Mouse (Mus musculus): ENCODE measurements at regions not wholly inside any gene's neighbourhood (a gene's known extent, or its start where the extent isn't known, plus 50 kb on each side); places are given as distances from the start of the nearest gene placed in this dataset.

DNA sequence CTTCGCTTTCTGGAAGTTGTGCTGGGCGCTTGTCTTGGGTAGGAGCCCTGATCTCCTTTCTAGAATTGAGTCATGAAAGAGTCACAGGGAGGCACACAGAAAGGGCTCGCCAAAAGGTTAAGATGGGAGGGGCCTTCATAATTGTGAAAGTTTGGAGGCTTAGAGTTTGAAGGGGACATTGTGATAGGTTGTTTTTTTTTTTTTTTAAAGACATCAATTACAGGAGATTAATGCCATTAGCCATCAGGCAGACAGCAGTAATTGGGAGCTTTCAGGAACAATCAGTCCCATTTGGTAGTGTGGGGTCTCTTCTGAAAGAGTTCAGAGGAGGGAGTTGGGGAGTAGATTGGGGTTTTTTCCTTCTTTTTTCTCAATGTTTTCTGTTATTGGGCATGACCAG, 294.4 kb downstream of the Matn1 start:
- Histone ChIP-seq H3K36me3 (ENCODE audit: control insufficient read depth, insufficient read depth, low read length) (no peaks in the 10 kb centered on the region), H3K9me3 (ENCODE audit: control insufficient read depth, low read length) (no peaks in the 10 kb centered on the region; the same call in 1 of the 2 replicates), H3K4me2 (ENCODE audit: low read depth, low read length, severe bottlenecking) (no peak overlapping the region), H3K9ac (ENCODE audit: low read length) (peak overlapping the region; percentile 40), H3K4me1 (replicated peaks; ENCODE audit: control insufficient read depth, insufficient read depth, low read length) (peaks cover 22% of the 10 kb centered on the region), H3K27ac (ENCODE audit: low read depth, low read length) (peak overlapping the region; percentile 90), H3K27me3 (ENCODE audit: control insufficient read depth, insufficient read depth, low read length) (no peaks in the 10 kb centered on the region), H3K4me3 (ENCODE audit: low read depth, low read length) (no peak overlapping the region)
- WGBS, result 27% methylated on average over 3 of the region's 3 CpGs
- peak; percentile 13; the same call in 1 of the 2 replicates for ATAC-seq (replicated peaks; ENCODE audit: low FRiP score)
- no peak for DNase-seq (ENCODE audit: low spot score)

DNA sequence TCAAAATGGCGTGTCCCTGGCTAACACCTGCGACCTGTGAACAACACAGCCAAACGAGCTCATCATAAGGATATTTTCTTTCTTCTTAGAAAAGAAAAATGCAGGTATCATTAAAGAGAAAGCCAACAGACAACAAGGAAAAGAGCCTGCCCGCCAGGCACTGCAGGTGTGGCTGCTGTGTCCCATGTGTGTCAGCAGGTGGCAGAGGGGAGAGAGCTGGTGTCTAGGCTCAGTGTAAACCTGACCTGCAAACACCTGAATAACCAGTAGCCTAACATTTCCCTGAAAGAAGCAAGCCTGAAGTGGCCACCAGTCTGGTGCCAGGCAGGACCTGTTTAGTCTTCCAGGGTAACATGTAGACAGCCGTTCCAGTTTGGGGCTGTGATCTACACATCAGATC, 294.9 kb downstream of the Matn1 start:
- Histone ChIP-seq H3K27me3 (ENCODE audit: control insufficient read depth, insufficient read depth, low read length) (no peaks in the 10 kb centered on the region), H3K4me1 (replicated peaks; ENCODE audit: control insufficient read depth, insufficient read depth, low read length) (peaks cover 27% of the 10 kb centered on the region)

GRCm38 (mm10) chr4:131240457-131240856, 296.3 kb downstream of the Matn1 start:
- H3K4me3 ChIP-seq (ENCODE audit: low read depth, low read length), result no peak overlapping the region
- 90% methylated on average over 4 of the region's 4 CpGs for WGBS
- H3K9ac ChIP-seq (ENCODE audit: low read length), result no peak overlapping the region
- H3K9me3 ChIP-seq (ENCODE audit: control insufficient read depth, low read length), result no peaks in the 10 kb centered on the region; the same call in 1 of the 2 replicates
- no peak overlapping the region for H3K4me2 ChIP-seq (ENCODE audit: low read depth, low read length, severe bottlenecking)
- H3K27ac ChIP-seq (ENCODE audit: low read depth, low read length), result no peak overlapping the region
- no peaks in the 10 kb centered on the region for H3K27me3 ChIP-seq (ENCODE audit: control insufficient read depth, insufficient read depth, low read length)
- no peaks in the 10 kb centered on the region for H3K36me3 ChIP-seq (ENCODE audit: control insufficient read depth, insufficient read depth, low read length)
- peaks cover 32% of the 10 kb centered on the region for H3K4me1 ChIP-seq (replicated peaks; ENCODE audit: control insufficient read depth, insufficient read depth, low read length)
- DNase-seq (ENCODE audit: low spot score) (no peak), ATAC-seq (replicated peaks; ENCODE audit: low FRiP score) (no peak)

More for the DNA sequence above, 294.9 kb downstream of the Matn1 start:
- 57% methylated on average over 5 of the region's 5 CpGs for WGBS
- Histone ChIP-seq H3K4me3 (ENCODE audit: low read depth, low read length) (no peak overlapping the region), H3K9me3 (ENCODE audit: control insufficient read depth, low read length) (no peaks in the 10 kb centered on the region; the same call in 1 of the 2 replicates), H3K9ac (ENCODE audit: low read length) (peak overlapping the region; percentile 14; the same call in 1 of the 2 replicates), H3K36me3 (ENCODE audit: control insufficient read depth, insufficient read depth, low read length) (no peaks in the 10 kb centered on the region), H3K27ac (ENCODE audit: low read depth, low read length) (peak overlapping the region; percentile 88), H3K4me2 (ENCODE audit: low read depth, low read length, severe bottlenecking) (no peak overlapping the region)
- no peak for ATAC-seq (replicated peaks; ENCODE audit: low FRiP score)
- no peak for DNase-seq (ENCODE audit: low spot score)

GRCm38 (mm10) chr4:131242250-131242649, 298.1 kb downstream of the Matn1 start:
- H3K27ac ChIP-seq (ENCODE audit: low read depth, low read length), result no peak overlapping the region
- no peaks in the 10 kb centered on the region for H3K27me3 ChIP-seq (ENCODE audit: control insufficient read depth, insufficient read depth, low read length)
- 74% methylated on average over 4 of the region's 4 CpGs for WGBS

GRCm38 (mm10) chr4:131243744-131244387, 299.7 kb downstream of the Matn1 start:
- Histone ChIP-seq H3K27me3 (ENCODE audit: control insufficient read depth, insufficient read depth, low read length) (no peaks in the 10 kb centered on the region), H3K36me3 (ENCODE audit: control insufficient read depth, insufficient read depth, low read length) (no peaks in the 10 kb centered on the region), H3K4me3 (ENCODE audit: low read depth, low read length) (no peak overlapping the region), H3K9me3 (ENCODE audit: control insufficient read depth, low read length) (no peaks in the 10 kb centered on the region; the same call in 1 of the 2 replicates), H3K4me1 (replicated peaks; ENCODE audit: control insufficient read depth, insufficient read depth, low read length) (peaks cover 16% of the 10 kb centered on the region), H3K4me2 (ENCODE audit: low read depth, low read length, severe bottlenecking) (no peak overlapping the region), H3K9ac (ENCODE audit: low read length) (peak overlapping the region; percentile 37; the same call in 1 of the 2 replicates), H3K27ac (ENCODE audit: low read depth, low read length) (peak overlapping the region; percentile 92)
- ATAC-seq (replicated peaks; ENCODE audit: low FRiP score), result peak; percentile 57; the same call in 1 of the 2 replicates
- WGBS, result 18% methylated on average over 9 of the region's 9 CpGs
- peak; percentile 71 for DNase-seq (ENCODE audit: low spot score)

More at GRCm38 (mm10) chr4:131242250-131242649, 298.1 kb downstream of the Matn1 start:
- Histone ChIP-seq H3K4me3 (ENCODE audit: low read depth, low read length) (no peak overlapping the region), H3K36me3 (ENCODE audit: control insufficient read depth, insufficient read depth, low read length) (no peaks in the 10 kb centered on the region), H3K4me1 (replicated peaks; ENCODE audit: control insufficient read depth, insufficient read depth, low read length) (peaks cover 25% of the 10 kb centered on the region), H3K4me2 (ENCODE audit: low read depth, low read length, severe bottlenecking) (no peak overlapping the region), H3K9ac (ENCODE audit: low read length) (no peak overlapping the region), H3K9me3 (ENCODE audit: control insufficient read depth, low read length) (no peaks in the 10 kb centered on the region; the same call in 1 of the 2 replicates)
- DNase-seq (ENCODE audit: low spot score) (no peak), ATAC-seq (replicated peaks; ENCODE audit: low FRiP score) (no peak)

DNA sequence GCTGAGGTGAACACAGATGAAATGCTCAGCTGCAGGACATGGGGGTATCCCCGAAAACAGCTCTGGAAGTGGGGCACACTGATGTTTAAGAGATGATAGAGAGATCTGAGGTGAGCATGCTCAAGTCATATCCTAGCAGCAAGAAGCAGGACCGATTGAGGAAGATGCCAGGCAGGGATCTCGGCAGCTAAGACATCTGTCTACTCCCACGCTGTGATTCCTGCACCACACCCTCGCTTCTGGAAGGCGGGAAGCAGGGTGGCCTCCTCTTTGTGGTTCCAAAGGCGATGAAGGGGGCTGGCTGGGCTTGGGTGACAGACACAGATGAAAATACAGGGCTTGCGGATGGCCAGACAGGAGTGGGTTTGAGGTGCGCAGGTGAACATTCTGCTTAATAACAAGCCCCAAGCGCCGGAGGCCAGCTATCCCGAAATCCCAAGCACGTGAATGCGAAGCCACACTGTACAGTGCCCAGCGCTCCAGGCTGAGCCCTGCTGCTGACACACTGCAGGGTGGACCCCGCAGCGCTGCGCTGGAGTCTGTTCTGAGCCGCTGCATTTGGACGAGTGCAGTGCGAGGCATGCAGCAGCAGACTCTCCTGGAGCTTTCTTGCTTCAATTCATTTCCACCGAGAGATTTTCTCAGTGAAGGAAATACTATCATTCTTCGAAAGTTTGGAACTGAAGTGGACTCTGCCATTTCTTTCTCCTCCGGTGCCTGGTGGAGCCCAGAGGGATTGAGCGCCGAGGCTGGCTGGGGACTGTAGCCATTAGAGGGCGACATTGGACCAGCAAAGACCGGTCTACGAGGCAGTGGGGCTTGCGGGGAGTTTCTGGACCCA, 308.6 kb downstream of the Matn1 start:
- H3K27me3 ChIP-seq (ENCODE audit: control insufficient read depth, insufficient read depth, low read length), result no peaks in the 10 kb centered on the region
- peak overlapping the region; percentile 44 for H3K9ac ChIP-seq (ENCODE audit: low read length)
- peaks cover 17% of the 10 kb centered on the region; the same call in 1 of the 2 replicates for H3K4me1 ChIP-seq (replicated peaks; ENCODE audit: control insufficient read depth, insufficient read depth, low read length)
- peak overlapping the region; percentile 15; the same call in 1 of the 2 replicates for H3K4me3 ChIP-seq (ENCODE audit: low read depth, low read length)
- no peaks in the 10 kb centered on the region for H3K36me3 ChIP-seq (ENCODE audit: control insufficient read depth, insufficient read depth, low read length)
- DNase-seq (ENCODE audit: low spot score) (peak; percentile 88), ATAC-seq (replicated peaks; ENCODE audit: low FRiP score) (peak; percentile 76)
- peak overlapping the region; percentile 34; the same call in 1 of the 2 replicates for H3K4me2 ChIP-seq (ENCODE audit: low read depth, low read length, severe bottlenecking)
- H3K9me3 ChIP-seq (ENCODE audit: control insufficient read depth, low read length), result no peaks in the 10 kb centered on the region
- WGBS, result 20% methylated on average over 30 of the region's 30 CpGs
- peak overlapping the region; percentile 62 for H3K27ac ChIP-seq (ENCODE audit: low read depth, low read length)

DNA sequence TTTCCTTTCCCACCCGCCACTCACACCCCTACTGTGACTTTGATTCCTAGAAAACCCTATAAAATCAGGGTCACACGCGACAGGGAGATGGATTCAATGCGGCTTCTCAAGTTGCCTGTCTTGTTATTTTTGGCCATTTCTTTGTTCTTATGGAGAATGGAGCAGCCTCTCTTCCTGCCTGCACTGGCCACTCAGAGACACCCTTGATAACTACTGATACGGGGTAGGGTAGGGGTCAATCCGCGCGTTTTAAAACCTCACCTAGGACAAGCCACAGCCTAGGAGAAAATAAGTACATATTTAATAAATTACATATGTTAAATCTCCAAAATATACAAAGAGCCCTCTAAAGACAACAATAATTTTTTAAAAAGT, 309.2 kb downstream of the Matn1 start:
- Histone ChIP-seq H3K4me3 (ENCODE audit: low read depth, low read length) (no peak overlapping the region), H3K9me3 (ENCODE audit: control insufficient read depth, low read length) (no peaks in the 10 kb centered on the region), H3K4me1 (replicated peaks; ENCODE audit: control insufficient read depth, insufficient read depth, low read length) (peaks cover 17% of the 10 kb centered on the region; the same call in 1 of the 2 replicates), H3K27ac (ENCODE audit: low read depth, low read length) (0 out of 2 replicates have a peak overlapping the region, but pooled peaks have one; percentile 18), H3K9ac (ENCODE audit: low read length) (peak overlapping the region; percentile 44; the same call in 1 of the 2 replicates), H3K27me3 (ENCODE audit: control insufficient read depth, insufficient read depth, low read length) (no peaks in the 10 kb centered on the region), H3K4me2 (ENCODE audit: low read depth, low read length, severe bottlenecking) (peak overlapping the region; percentile 34; the same call in 1 of the 2 replicates), H3K36me3 (ENCODE audit: control insufficient read depth, insufficient read depth, low read length) (no peaks in the 10 kb centered on the region)
- ATAC-seq (replicated peaks; ENCODE audit: low FRiP score), result peak; percentile 38; the same call in 1 of the 2 replicates
- DNase-seq (ENCODE audit: low spot score), result no peak
- WGBS, result 6% methylated on average over 8 of the region's 8 CpGs

DNA sequence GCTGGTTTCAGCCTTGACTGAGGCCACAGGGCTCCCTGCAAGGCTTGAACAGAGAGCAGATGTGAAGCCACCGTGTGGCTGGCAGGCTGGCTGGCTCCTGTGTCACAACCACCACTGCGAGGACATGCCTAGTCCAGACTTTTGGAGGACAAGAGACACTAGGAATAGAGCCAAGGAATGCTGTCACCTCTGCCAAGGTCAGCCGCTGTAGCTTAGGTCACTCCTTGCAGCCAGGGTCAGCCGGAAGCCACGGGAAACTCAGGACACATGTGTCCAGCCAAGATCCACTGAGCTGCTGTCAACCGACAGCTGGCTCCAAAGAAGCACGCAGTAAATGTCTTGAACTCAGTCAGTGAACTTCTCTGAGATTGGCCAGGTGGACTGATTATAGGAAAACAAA, 310.1 kb downstream of the Matn1 start:
- 79% methylated on average over 7 of the region's 7 CpGs for WGBS
- peaks cover 17% of the 10 kb centered on the region; the same call in 1 of the 2 replicates for H3K4me1 ChIP-seq (replicated peaks; ENCODE audit: control insufficient read depth, insufficient read depth, low read length)
- H3K27me3 ChIP-seq (ENCODE audit: control insufficient read depth, insufficient read depth, low read length), result no peaks in the 10 kb centered on the region
- no peak overlapping the region for H3K27ac ChIP-seq (ENCODE audit: low read depth, low read length)
- no peak overlapping the region for H3K4me2 ChIP-seq (ENCODE audit: low read depth, low read length, severe bottlenecking)
- no peak overlapping the region for H3K9ac ChIP-seq (ENCODE audit: low read length)
- H3K9me3 ChIP-seq (ENCODE audit: control insufficient read depth, low read length), result no peaks in the 10 kb centered on the region
- ATAC-seq (replicated peaks; ENCODE audit: low FRiP score), result no peak
- no peak for DNase-seq (ENCODE audit: low spot score)
- H3K36me3 ChIP-seq (ENCODE audit: control insufficient read depth, insufficient read depth, low read length), result no peaks in the 10 kb centered on the region
- H3K4me3 ChIP-seq (ENCODE audit: low read depth, low read length), result no peak overlapping the region

Data from forebrain, embryonic 11.5 days (tissue).